Mouse (Mus musculus) hindbrain, postnatal 0 days (tissue): ENCODE measurements around the gene Cnr2. TPM values are rescaled to one million over a fixed set of nuclear protein-coding genes. Genes with fewer than 3 reads are reported as not detected.

Experiments
- ATAC-seq: fragments of 200-750 bp; cut with Nextera tagmentation; 2 replicates; pipeline ENCODE4 v1.8.0; 2017; ENCODE audit warnings: mild to moderate bottlenecking, moderate TSS enrichment, moderate library complexity
- DNase-seq: peaks from one replicate; pipeline ENCODE4 v3.0.0-alpha.2; 2015; ENCODE audit warnings: low spot score
- H3K27ac ChIP-seq: fragments of 300-500 bp; sonication (generic); 2 replicates; pipeline ENCODE4 v1.5.1; 2014; ENCODE audit warnings: mild to moderate bottlenecking
- H3K27me3 ChIP-seq: fragments of 300-500 bp; sonication (generic); 2 replicates; pipeline ENCODE4 v1.6.1; 2014; ENCODE audit warnings: low read length, mixed read lengths; ENCODE audit not compliant: insufficient read depth
- H3K36me3 ChIP-seq: fragments of 300-500 bp; sonication (generic); 2 replicates; pipeline ENCODE4 v1.6.1; 2014; ENCODE audit warnings: low read length, mixed read lengths; ENCODE audit not compliant: insufficient read depth
- H3K4me1 ChIP-seq: fragments of 300-500 bp; sonication (generic); 2 replicates; pipeline ENCODE4 v1.6.1; 2014; ENCODE audit warnings: antibody characterized with exemption, low read length, mixed read lengths; ENCODE audit not compliant: insufficient read depth
- H3K4me2 ChIP-seq: fragments of 300-500 bp; sonication (generic); 2 replicates; pipeline ENCODE4 v1.6.1; 2014; ENCODE audit warnings: low read depth, mild to moderate bottlenecking, low read length, moderate library complexity, mixed read lengths
- H3K4me3 ChIP-seq: fragments of 300-500 bp; sonication (generic); 2 replicates; pipeline ENCODE4 v1.5.1; 2014; ENCODE audit warnings: low read length
- H3K9ac ChIP-seq: fragments of 300-500 bp; sonication (generic); replicated peaks from 2 replicates; pipeline ENCODE4 v1.6.1; 2014; ENCODE audit warnings: mild to moderate bottlenecking, low read length, moderate library complexity, mixed read lengths
- H3K9me3 ChIP-seq: fragments of 300-500 bp; sonication (generic); 2 replicates; pipeline ENCODE4 v1.6.1; 2016; ENCODE audit warnings: low read length, mixed read lengths
- CTCF ChIP-seq: IDR thresholded peaks from 2 replicates; pipeline ENCODE4 v1.5.1; 2016; ENCODE audit warnings: antibody characterized with exemption, control low read depth, low read depth
- WGBS: fragments of 180-500 bp; shearing (Covaris S2); extraction: QIAGEN DNeasy Blood & Tissue Kit; methylation state at CpG from one replicate; pipeline ENCODE4 v1.1.7; 2014; 5-methylcytosine and 5-hydroxymethylcytosine counted together
- polyA plus RNA-seq: library from polyadenylated mRNA; unstranded; fragments of >200 nt; fragmentation: Nextera tagmentation; extraction: Ambion mirVana; gene quantifications from 2 replicates; pipeline ENCODE4 v1.2.1, GENCODE M21; 2015
- total RNA-seq: library from RNA; depleted of rRNA; stranded (reverse); fragments of >200 nt; gene quantifications from 2 replicates; pipeline ENCODE4 v1.2.3, GENCODE M21; 2014

Cnr2 gene
- total and polyA plus RNA-seq, 2 experiments from 2014 or later: 0.04 to 0.58 TPM

DNA sequence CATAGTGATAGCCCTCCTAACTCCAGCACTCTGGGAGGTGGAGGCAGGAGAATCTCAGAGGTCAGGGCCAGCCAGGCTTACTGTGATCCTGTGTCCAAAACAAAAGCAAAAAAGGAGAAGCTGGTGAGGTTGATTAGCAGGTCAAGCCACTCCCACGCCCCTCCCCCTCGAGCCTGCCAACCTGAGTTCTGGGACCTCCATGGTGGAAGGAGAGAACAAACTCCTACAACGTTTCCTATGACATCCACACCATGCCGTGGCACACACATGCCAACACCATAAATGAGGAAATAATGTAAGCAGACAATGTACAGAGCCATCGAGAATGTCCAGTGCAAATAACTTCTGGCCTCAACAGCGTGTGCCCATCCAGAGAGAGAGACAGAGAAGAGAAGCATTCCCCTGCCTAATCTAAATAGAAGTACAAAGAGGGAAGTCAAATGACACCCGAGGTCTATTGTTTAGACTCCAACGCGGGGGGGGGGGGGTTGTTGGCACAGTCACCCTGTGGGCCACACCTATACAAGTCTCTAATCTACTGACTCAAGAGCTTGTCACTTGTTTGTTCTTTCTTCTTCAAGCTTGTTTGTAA is 19.1 kb upstream of the Cnr2 start:
- H3K4me3 ChIP-seq: peak overlapping the region; percentile 14
- H3K36me3 ChIP-seq: no peaks in the 10 kb centered on the region
- peaks cover 27% of the 10 kb centered on the region for H3K4me1 ChIP-seq
- peak overlapping the region; percentile 60; the same call in 1 of the 2 replicates for H3K27ac ChIP-seq
- no peak overlapping the region; the same call in 1 of the 2 replicates for H3K9ac ChIP-seq
- WGBS: 3% methylated on average over 9 of the region's 9 CpGs
- ATAC-seq (no peak), DNase-seq (no peak)
- peak overlapping the region; percentile 48 for H3K4me2 ChIP-seq
- H3K9me3 ChIP-seq: no peaks in the 10 kb centered on the region
- no peaks in the 10 kb centered on the region for H3K27me3 ChIP-seq
- TF ChIP-seq CTCF: no peak

GRCm38 (mm10) chr4:135876583-135877020 is 18.6 kb upstream of the Cnr2 start:
- no peaks in the 10 kb centered on the region for H3K9me3 ChIP-seq
- TF ChIP-seq CTCF: no peak
- H3K27ac ChIP-seq: peak overlapping the region; percentile 60; the same call in 1 of the 2 replicates
- H3K36me3 ChIP-seq: no peaks in the 10 kb centered on the region
- H3K4me3 ChIP-seq: peak overlapping the region; percentile 14
- peaks cover 24% of the 10 kb centered on the region for H3K4me1 ChIP-seq
- WGBS: 2% methylated on average over 16 of the region's 16 CpGs
- ATAC-seq (peak; percentile 13; the same call in 1 of the 2 replicates), DNase-seq (peak; percentile 68)
- H3K9ac ChIP-seq: no peak overlapping the region; the same call in 1 of the 2 replicates
- no peaks in the 10 kb centered on the region for H3K27me3 ChIP-seq
- peak overlapping the region; percentile 48 for H3K4me2 ChIP-seq

DNA sequence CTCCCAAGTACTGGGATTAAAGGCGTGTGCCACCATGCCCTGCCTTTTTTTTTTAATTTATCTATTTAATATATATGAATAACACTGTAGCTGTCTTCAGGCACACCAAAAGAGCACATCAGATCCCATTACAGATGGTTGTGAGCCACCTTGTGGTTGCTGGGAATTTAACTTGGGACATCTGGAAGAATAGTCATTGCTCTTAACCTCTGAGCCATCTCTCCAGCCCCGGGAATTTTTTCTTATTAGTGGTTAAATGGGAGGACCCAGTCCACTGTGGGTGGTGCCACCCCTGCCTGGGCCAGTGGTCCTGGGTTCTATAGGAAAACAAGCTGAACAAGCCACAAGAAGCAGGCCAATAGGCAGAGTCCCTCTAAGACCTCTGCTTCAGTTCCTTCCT is 17.5 kb upstream of the Cnr2 start:
- peak; percentile 34 for DNase-seq
- TF ChIP-seq CTCF: peak; percentile 57
- 59% methylated on average over 2 of the region's 2 CpGs for WGBS
- no peaks in the 10 kb centered on the region for H3K27me3 ChIP-seq
- H3K4me2 ChIP-seq: no peak overlapping the region
- no peak overlapping the region for H3K9ac ChIP-seq
- H3K4me3 ChIP-seq: no peak overlapping the region
- no peak for ATAC-seq
- H3K9me3 ChIP-seq: no peaks in the 10 kb centered on the region
- H3K27ac ChIP-seq: no peak overlapping the region
- peaks cover 24% of the 10 kb centered on the region for H3K4me1 ChIP-seq
- no peaks in the 10 kb centered on the region for H3K36me3 ChIP-seq

DNA sequence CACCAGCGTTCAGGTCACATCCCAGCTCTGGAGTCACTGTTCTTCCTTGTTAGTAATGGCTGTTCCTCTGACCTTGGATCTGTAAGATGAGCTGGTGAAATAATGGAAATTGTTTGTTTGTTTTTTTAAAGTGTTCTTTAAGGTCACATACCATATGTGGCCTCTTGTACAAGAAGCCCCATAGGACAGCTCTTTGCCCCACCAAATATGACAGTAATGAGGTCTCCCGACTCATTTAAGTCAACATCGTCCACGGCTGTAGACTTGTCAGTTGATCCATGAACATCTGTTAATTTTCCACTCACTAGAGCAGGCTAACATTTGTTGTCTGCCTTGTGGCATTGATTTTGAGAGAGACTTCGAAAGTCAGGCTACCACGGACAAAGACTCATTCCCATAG is 16.2 kb upstream of the Cnr2 start:
- Histone ChIP-seq H3K36me3 (no peaks in the 10 kb centered on the region), H3K9ac (no peak overlapping the region), H3K27ac (no peak overlapping the region), H3K9me3 (no peaks in the 10 kb centered on the region), H3K4me2 (no peak overlapping the region), H3K4me3 (no peak overlapping the region), H3K27me3 (no peaks in the 10 kb centered on the region), H3K4me1 (peaks cover 24% of the 10 kb centered on the region)
- WGBS: 59% methylated on average over 6 of the region's 6 CpGs
- no peak for TF ChIP-seq CTCF
- ATAC-seq (no peak), DNase-seq (no peak)

GRCm38 (mm10) chr4:135880018-135880417 is 15.2 kb upstream of the Cnr2 start:
- ATAC-seq: no peak
- Histone ChIP-seq H3K4me3 (no peak overlapping the region), H3K9me3 (no peaks in the 10 kb centered on the region), H3K27ac (no peak overlapping the region), H3K27me3 (no peaks in the 10 kb centered on the region), H3K4me2 (no peak overlapping the region), H3K9ac (no peak overlapping the region), H3K36me3 (no peaks in the 10 kb centered on the region), H3K4me1 (peaks cover 17% of the 10 kb centered on the region)
- WGBS: 88% methylated on average over 6 of the region's 6 CpGs
- DNase-seq: no peak
- TF ChIP-seq CTCF: no peak

GRCm38 (mm10) chr4:135880576-135880975 is 14.6 kb upstream of the Cnr2 start:
- H3K4me1 ChIP-seq: peaks cover 15% of the 10 kb centered on the region
- no peaks in the 10 kb centered on the region for H3K9me3 ChIP-seq
- H3K27me3 ChIP-seq: no peaks in the 10 kb centered on the region
- TF ChIP-seq CTCF: no peak
- H3K9ac ChIP-seq: no peak overlapping the region
- no peak overlapping the region for H3K27ac ChIP-seq
- no peak overlapping the region for H3K4me2 ChIP-seq
- no peak overlapping the region for H3K4me3 ChIP-seq
- no peaks in the 10 kb centered on the region for H3K36me3 ChIP-seq
- DNase-seq: no peak
- ATAC-seq: no peak
- 76% methylated on average over 10 of the region's 10 CpGs for WGBS

GRCm38 (mm10) chr4:135882023-135882422 is 13.2 kb upstream of the Cnr2 start:
- TF ChIP-seq CTCF: no peak
- no peaks in the 10 kb centered on the region for H3K36me3 ChIP-seq
- WGBS: 84% methylated on average over 6 of the region's 6 CpGs
- no peaks in the 10 kb centered on the region for H3K9me3 ChIP-seq
- H3K4me3 ChIP-seq: no peak overlapping the region
- DNase-seq (no peak), ATAC-seq (no peak)
- peaks cover under 1% of the 10 kb centered on the region; the same call in 1 of the 2 replicates for H3K4me1 ChIP-seq
- no peak overlapping the region for H3K4me2 ChIP-seq
- no peak overlapping the region for H3K9ac ChIP-seq
- no peak overlapping the region for H3K27ac ChIP-seq
- H3K27me3 ChIP-seq: no peaks in the 10 kb centered on the region
